Mouse (Mus musculus): ENCODE data around the gene Bfar. TPM values are rescaled to one million over a fixed set of nuclear protein-coding genes. Genes with fewer than 3 reads are reported as not detected.

The Bfar gene
- total and polyA plus RNA-seq, 3 experiments, result 3.5 to 34.6 (median 32.5) TPM

DNA sequence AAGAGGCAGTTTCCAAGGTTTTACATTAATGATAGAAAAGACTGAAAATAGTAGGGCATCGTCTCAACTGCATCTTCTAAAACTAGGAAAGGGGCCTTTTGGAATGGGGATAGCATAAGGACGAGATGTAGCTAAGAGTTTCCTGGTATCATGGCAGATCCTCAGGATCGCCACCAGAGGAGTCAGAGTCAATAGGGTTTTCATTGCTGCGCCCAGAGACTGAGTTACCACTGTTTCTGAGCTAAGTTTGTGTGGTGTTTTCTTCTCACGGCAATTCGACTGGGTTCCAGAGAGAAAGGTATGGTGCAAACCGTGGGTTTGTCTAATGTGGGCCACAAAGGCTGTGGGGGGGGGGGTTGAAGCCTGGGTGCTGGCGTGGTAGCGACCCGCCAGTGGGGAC, 33.0 kb downstream of the Bfar start:
- Histone ChIP-seq H3K4me3 (ENCODE audit: low read depth, low read length) (no peak overlapping the region), H3K4me1 (ENCODE audit: insufficient read depth, low read depth, low read length) (no peaks in the 10 kb centered on the region), H3K27me3 (ENCODE audit: insufficient read depth, low read length) (no peaks in the 10 kb centered on the region), H3K9me3 (replicated peaks) (no peaks in the 10 kb centered on the region), H3K36me3 (replicated peaks) (peaks cover 58% of the 10 kb centered on the region)
- no peak for DNase-seq (ENCODE audit: low spot score)
- ATAC-seq (ENCODE audit: extremely low read depth, insufficient number of reproducible peaks, low FRiP score, poor library complexity, severe bottlenecking), result no peak
- TF ChIP-seq GATA2 (IDR thresholded peaks at IDR 0.05; ENCODE audit: borderline replicate concordance, low read depth, low read length), result no peak
- no peak for TF ChIP-seq GATA1 (IDR thresholded peaks at IDR 0.05; ENCODE audit: borderline replicate concordance, low read length)
- no peak for TF ChIP-seq CTCF (IDR thresholded peaks at IDR 0.05; ENCODE audit: low read depth, low read length)
- TF ChIP-seq POLR2AphosphoS5 (IDR thresholded peaks at IDR 0.05; ENCODE audit: insufficient replicate concordance, low read depth, low read length), result no peak
- TF ChIP-seq TAL1 (conservative IDR thresholded peaks at IDR 0.05; ENCODE audit: low read depth, low read length), result no peak

- no peaks in the 10 kb centered on the region for H3K36me3 ChIP-seq (replicated peaks)
- TF ChIP-seq CTCF (IDR thresholded peaks at IDR 0.05; ENCODE audit: low read depth, low read length) (no peak), POLR2AphosphoS5 (IDR thresholded peaks at IDR 0.05; ENCODE audit: insufficient replicate concordance, low read depth, low read length) (no peak), GATA1 (IDR thresholded peaks at IDR 0.05; ENCODE audit: borderline replicate concordance, low read length) (no peak), GATA2 (IDR thresholded peaks at IDR 0.05; ENCODE audit: borderline replicate concordance, low read depth, low read length) (no peak), TAL1 (conservative IDR thresholded peaks at IDR 0.05; ENCODE audit: low read depth, low read length) (no peak)
- peaks cover 2% of the 10 kb centered on the region; the same call in 1 of the 2 replicates for H3K4me1 ChIP-seq (ENCODE audit: insufficient read depth, low read depth, low read length)
- H3K9me3 ChIP-seq (replicated peaks), result no peaks in the 10 kb centered on the region
- ATAC-seq (ENCODE audit: extremely low read depth, insufficient number of reproducible peaks, low FRiP score, poor library complexity, severe bottlenecking) (no peak), DNase-seq (ENCODE audit: low spot score) (no peak)
- H3K27me3 ChIP-seq (ENCODE audit: insufficient read depth, low read length), result peaks cover 2% of the 10 kb centered on the region; the same call in 1 of the 2 replicates
- H3K4me3 ChIP-seq (ENCODE audit: low read depth, low read length), result no peak overlapping the region
Observed at GRCm38 (mm10) chr16:13714910-13715309, 43.3 kb downstream of the Bfar start.

GRCm38 (mm10) chr16:13716821-13717553, 45.3 kb downstream of the Bfar start:
- peaks cover 2% of the 10 kb centered on the region; the same call in 1 of the 2 replicates for H3K4me1 ChIP-seq (ENCODE audit: insufficient read depth, low read depth, low read length)
- no peak for TF ChIP-seq GATA1 (IDR thresholded peaks at IDR 0.05; ENCODE audit: borderline replicate concordance, low read length)
- no peak for TF ChIP-seq GATA2 (IDR thresholded peaks at IDR 0.05; ENCODE audit: borderline replicate concordance, low read depth, low read length)
- TF ChIP-seq TAL1 (conservative IDR thresholded peaks at IDR 0.05; ENCODE audit: low read depth, low read length), result no peak
- no peak for TF ChIP-seq POLR2AphosphoS5 (IDR thresholded peaks at IDR 0.05; ENCODE audit: insufficient replicate concordance, low read depth, low read length)
- no peak for TF ChIP-seq CTCF (IDR thresholded peaks at IDR 0.05; ENCODE audit: low read depth, low read length)
- DNase-seq (ENCODE audit: low spot score) (no peak), ATAC-seq (ENCODE audit: extremely low read depth, insufficient number of reproducible peaks, low FRiP score, poor library complexity, severe bottlenecking) (no peak)
- no peak overlapping the region for H3K4me3 ChIP-seq (ENCODE audit: low read depth, low read length)
- no peaks in the 10 kb centered on the region for H3K9me3 ChIP-seq (replicated peaks)
- H3K27me3 ChIP-seq (ENCODE audit: insufficient read depth, low read length), result peaks cover 2% of the 10 kb centered on the region; the same call in 1 of the 2 replicates
- no peaks in the 10 kb centered on the region for H3K36me3 ChIP-seq (replicated peaks)

DNA sequence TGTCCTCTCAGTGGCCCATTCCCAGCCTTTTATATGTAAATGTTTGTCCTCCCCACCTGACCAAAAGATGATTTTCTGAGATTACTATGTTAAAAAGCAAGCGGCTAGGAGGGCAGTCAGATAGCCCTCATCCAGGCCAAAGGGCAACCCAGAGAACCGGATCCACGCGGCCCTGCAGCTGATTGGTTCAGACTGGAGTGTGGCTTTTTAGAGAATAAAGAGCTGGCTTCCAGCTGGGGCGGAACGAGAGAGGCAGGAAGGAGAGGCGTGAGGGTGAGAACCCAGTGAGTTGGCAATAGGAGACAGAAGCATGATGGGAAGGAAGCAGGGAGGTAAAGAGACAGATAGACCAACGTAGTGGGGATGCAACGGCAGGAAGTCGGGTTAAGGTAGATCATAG, 51.3 kb downstream of the Bfar start:
- no peaks in the 10 kb centered on the region for H3K9me3 ChIP-seq (replicated peaks)
- DNase-seq (ENCODE audit: low spot score), result no peak
- no peak for TF ChIP-seq GATA1 (IDR thresholded peaks at IDR 0.05; ENCODE audit: borderline replicate concordance, low read length)

DNA sequence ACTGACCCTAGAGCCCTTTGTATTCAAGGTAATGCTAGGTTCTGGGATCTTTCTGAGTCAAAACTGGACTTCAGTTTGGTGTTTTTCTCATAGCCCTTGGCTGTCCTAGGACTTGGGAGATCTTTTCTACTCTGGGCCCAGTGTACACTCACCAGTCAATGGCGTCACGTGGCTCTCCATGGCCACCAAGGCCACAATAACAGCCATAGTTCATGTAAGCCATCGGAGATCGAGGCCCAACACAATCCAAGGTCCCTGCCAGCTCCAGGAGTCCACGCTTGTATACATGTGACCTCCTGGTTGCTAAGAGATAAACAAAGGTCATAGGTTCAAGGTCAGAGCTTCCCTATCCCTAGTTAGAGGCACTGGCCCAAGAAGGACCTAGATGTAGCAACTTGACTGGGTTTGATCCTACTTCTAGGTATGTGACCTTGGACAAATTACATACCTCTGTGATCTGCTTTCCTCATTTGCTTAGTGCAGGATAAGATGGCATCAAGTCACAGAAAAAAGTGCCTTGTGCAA, 56.2 kb downstream of the Bfar start:
- TF ChIP-seq GATA2 (IDR thresholded peaks at IDR 0.05; ENCODE audit: borderline replicate concordance, low read depth, low read length) (no peak), TAL1 (conservative IDR thresholded peaks at IDR 0.05; ENCODE audit: low read depth, low read length) (no peak), POLR2AphosphoS5 (IDR thresholded peaks at IDR 0.05; ENCODE audit: insufficient replicate concordance, low read depth, low read length) (no peak), CTCF (IDR thresholded peaks at IDR 0.05; ENCODE audit: low read depth, low read length) (no peak), GATA1 (IDR thresholded peaks at IDR 0.05; ENCODE audit: borderline replicate concordance, low read length) (no peak)
- ATAC-seq (ENCODE audit: extremely low read depth, insufficient number of reproducible peaks, low FRiP score, poor library complexity, severe bottlenecking), result no peak
- no peak for DNase-seq (ENCODE audit: low spot score)
- H3K36me3 ChIP-seq (replicated peaks), result no peaks in the 10 kb centered on the region
- H3K4me3 ChIP-seq (ENCODE audit: low read depth, low read length), result no peak overlapping the region
- H3K27me3 ChIP-seq (ENCODE audit: insufficient read depth, low read length), result peaks cover 32% of the 10 kb centered on the region
- no peaks in the 10 kb centered on the region for H3K9me3 ChIP-seq (replicated peaks)
- peaks cover 8% of the 10 kb centered on the region for H3K4me1 ChIP-seq (ENCODE audit: insufficient read depth, low read depth, low read length)

More for the DNA sequence above, 51.3 kb downstream of the Bfar start:
- no peaks in the 10 kb centered on the region for H3K4me1 ChIP-seq (ENCODE audit: insufficient read depth, low read depth, low read length)
- no peak for ATAC-seq (ENCODE audit: extremely low read depth, insufficient number of reproducible peaks, low FRiP score, poor library complexity, severe bottlenecking)
- no peaks in the 10 kb centered on the region for H3K36me3 ChIP-seq (replicated peaks)
- no peak overlapping the region for H3K4me3 ChIP-seq (ENCODE audit: low read depth, low read length)
- H3K27me3 ChIP-seq (ENCODE audit: insufficient read depth, low read length), result peaks cover 14% of the 10 kb centered on the region

DNA sequence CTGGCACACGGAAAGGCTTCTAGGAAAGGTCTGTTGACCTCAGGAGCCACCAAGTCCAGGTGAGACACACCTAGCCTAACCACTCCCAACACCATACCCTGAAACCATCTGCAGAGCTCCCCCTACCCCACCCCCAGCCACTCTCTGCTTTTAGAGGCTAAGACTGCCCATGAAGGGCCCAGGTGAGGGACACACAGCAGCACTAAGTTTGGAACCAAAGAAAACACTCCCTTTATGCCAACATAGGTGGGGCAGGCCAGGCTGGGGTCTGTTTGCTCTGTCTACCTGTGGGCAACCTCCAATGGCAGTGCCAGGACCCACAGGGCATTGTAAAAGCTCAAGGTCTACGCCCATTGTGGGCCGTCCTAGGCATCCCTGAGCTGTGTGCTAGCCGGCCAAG, 57.8 kb downstream of the Bfar start:
- no peak for TF ChIP-seq TAL1 (conservative IDR thresholded peaks at IDR 0.05; ENCODE audit: low read depth, low read length)
- TF ChIP-seq POLR2AphosphoS5 (IDR thresholded peaks at IDR 0.05; ENCODE audit: insufficient replicate concordance, low read depth, low read length), result no peak
- no peak for TF ChIP-seq CTCF (IDR thresholded peaks at IDR 0.05; ENCODE audit: low read depth, low read length)
- TF ChIP-seq GATA1 (IDR thresholded peaks at IDR 0.05; ENCODE audit: borderline replicate concordance, low read length), result no peak
- DNase-seq (ENCODE audit: low spot score), result no peak
- ATAC-seq (ENCODE audit: extremely low read depth, insufficient number of reproducible peaks, low FRiP score, poor library complexity, severe bottlenecking), result no peak
- Histone ChIP-seq H3K27me3 (ENCODE audit: insufficient read depth, low read length) (peaks cover 31% of the 10 kb centered on the region), H3K4me3 (ENCODE audit: low read depth, low read length) (no peak overlapping the region), H3K36me3 (replicated peaks) (no peaks in the 10 kb centered on the region), H3K9me3 (replicated peaks) (no peaks in the 10 kb centered on the region), H3K4me1 (ENCODE audit: insufficient read depth, low read depth, low read length) (peaks cover 8% of the 10 kb centered on the region)

Data from G1E (cell line).